Mouse (Mus musculus) heart, postnatal 25 days (tissue): ENCODE data around the gene Gm5890. TPM values are rescaled to one million over a fixed set of nuclear protein-coding genes. Genes with fewer than 3 reads are reported as not detected.
"Not testable (repeated sequence)": the region's sequence is repeated elsewhere in the genome, so short reads cannot be mapped to it uniquely, and the experiment has no call there.

Experiments
- DNase-seq: peaks from one replicate; pipeline ENCODE4 v3.0.0; 2022; ENCODE audit warnings: low spot score
- intact Hi-C: fragments of 180-260 bp; cut with DNase I; formaldehyde crosslinking; loops from one replicate; pipeline ENCODE4 v1.15.1; 2025
- total RNA-seq, 2 experiments: library from RNA; stranded (reverse); gene quantifications; 2 replicates each; pipeline ENCODE4 v1.2.3; 2021

The Gm5890 gene
- total RNA-seq = not detected

- intact Hi-C loops, DNase-seq: not testable (repeated sequence)
Observed at GRCm38 (mm10) chr7:20262734-20263133, at the start of gene Gm5890. TSS of gene Gm5890 (minus strand) at chr7:20262834.

GRCm38 (mm10) chr7:20233728-20234127, 28.9 kb downstream of the Gm5890 start, which contains the start of gene Gm4498:
TSS of gene Gm4498 (minus strand) at chr7:20233828.
- DNase-seq, intact Hi-C loops: not testable (repeated sequence)

Other genes starting within 250 kb of the Gm5890 start
- not detected for gene Vmn1r91, start 163.2 kb downstream of the Gm5890 start, total RNA-seq
- gene Gm16442, start 140.3 kb downstream of the Gm5890 start, total RNA-seq = not detected
- gene Vmn1r93, start 123.7 kb downstream of the Gm5890 start, total RNA-seq = not detected
- gene Vmn1r94, start 94.5 kb downstream of the Gm5890 start, total RNA-seq = not detected
- gene Vmn1r95, start 69.1 kb downstream of the Gm5890 start, total RNA-seq = not detected
- not detected for gene Gm6164, start 57.2 kb downstream of the Gm5890 start, total RNA-seq
- gene Gm4498, start 29.0 kb downstream of the Gm5890 start, total RNA-seq = not detected
- gene Gm4133, start 71.2 kb upstream of the Gm5890 start, total RNA-seq = not detected
- gene Gm5728, start 112.6 kb upstream of the Gm5890 start, total RNA-seq = not detected
- gene Vmn1r100, start 155.1 kb upstream of the Gm5890 start, total RNA-seq = not detected
- gene Vmn1r101, start 179.8 kb upstream of the Gm5890 start, total RNA-seq = not detected
- not detected for gene Gm10670, start 212.1 kb upstream of the Gm5890 start, total RNA-seq
- gene Vmn1r103, start 247.7 kb upstream of the Gm5890 start, total RNA-seq = not detected